Mouse (Mus musculus) skeletal muscle tissue, adult 2 months (tissue): ENCODE data around the gene Ate1.
A peak's percentile ranks its signal among the peaks of the same experiment; 100 is the strongest.
"Not testable (repeated sequence)": the region's sequence is repeated elsewhere in the genome, so short reads cannot be mapped to it uniquely, and the experiment has no call there.

Experiments
- DNase-seq: peaks from one replicate; pipeline ENCODE4 v3.0.0-alpha.2; 2012; ENCODE audit warnings: low read depth, low spot score

The Ate1 gene

GRCm38 (mm10) chr7:130523451-130523850 lies 3.3 kb upstream of the Ate1 start:
- DNase-seq, result no peak

- DNase-seq, result no peak
These were observed 748 bp upstream of the Ate1 start for GRCm38 (mm10) chr7:130520812-130521422.

GRCm38 (mm10) chr7:130519096-130520048 lies 797 bp downstream of the Ate1 start:
- peak; percentile 97 for DNase-seq

GRCm38 (mm10) chr7:130518213-130519095 lies 1.7 kb downstream of the Ate1 start:
- DNase-seq, result peak; percentile 22

GRCm38 (mm10) chr7:130510243-130510642 lies 9.9 kb downstream of the Ate1 start:
- no peak for DNase-seq

- DNase-seq, result peak; percentile 34
These were observed 17.2 kb downstream of the Ate1 start for GRCm38 (mm10) chr7:130503006-130503405.

GRCm38 (mm10) chr7:130501499-130501898 lies 18.7 kb downstream of the Ate1 start:
- DNase-seq, result no peak

GRCm38 (mm10) chr7:130493346-130493745 lies 26.8 kb downstream of the Ate1 start:
- no peak for DNase-seq

GRCm38 (mm10) chr7:130492026-130492425 lies 28.1 kb downstream of the Ate1 start:
- no peak for DNase-seq

GRCm38 (mm10) chr7:130479003-130479402 lies 41.2 kb downstream of the Ate1 start:
- DNase-seq, result not testable (repeated sequence)

- peak; percentile 37 for DNase-seq
These were observed 44.2 kb downstream of the Ate1 start for GRCm38 (mm10) chr7:130475970-130476369.

GRCm38 (mm10) chr7:130473881-130474280 lies 46.3 kb downstream of the Ate1 start:
- DNase-seq, result no peak

- no peak for DNase-seq
These were observed 47.5 kb downstream of the Ate1 start for GRCm38 (mm10) chr7:130472683-130473082.

- DNase-seq, result no peak
These were observed 49.1 kb downstream of the Ate1 start for GRCm38 (mm10) chr7:130471045-130471444.

GRCm38 (mm10) chr7:130455587-130456246 lies 64.5 kb downstream of the Ate1 start:
- DNase-seq, result no peak

GRCm38 (mm10) chr7:130454226-130454625 lies 65.9 kb downstream of the Ate1 start:
- no peak for DNase-seq

GRCm38 (mm10) chr7:130435776-130436175 lies 84.4 kb downstream of the Ate1 start:
- DNase-seq, result no peak

- DNase-seq, result peak; percentile 11
These were observed 88.0 kb downstream of the Ate1 start for GRCm38 (mm10) chr7:130432141-130432540.

GRCm38 (mm10) chr7:130426586-130426985 lies 93.6 kb downstream of the Ate1 start:
- DNase-seq, result no peak

- no peak for DNase-seq
These were observed 94.2 kb downstream of the Ate1 start for GRCm38 (mm10) chr7:130425991-130426390.

GRCm38 (mm10) chr7:130419961-130420360 lies 100.2 kb downstream of the Ate1 start:
- DNase-seq, result no peak
